Mouse (Mus musculus): ENCODE results near the gene 2700097O09Rik. TPM values are rescaled to one million over a fixed set of nuclear protein-coding genes. Genes with fewer than 3 reads are reported as not detected.
"Not testable (repeated sequence)": the region's sequence is repeated elsewhere in the genome, so short reads cannot be mapped to it uniquely, and the experiment has no call there.

Gene 2700097O09Rik
- polyA plus RNA-seq, 1 experiment from 2014 or later = 36.7 TPM

- Histone ChIP-seq H3K27ac (no peak overlapping the region), H3K4me2 (no peak overlapping the region), H3K9ac (no peak overlapping the region), H3K4me3 (replicated peaks) (no peak overlapping the region), H3K36me3 (replicated peaks) (no peaks in the 10 kb centered on the region), H3K4me1 (peaks cover 8% of the 10 kb centered on the region; the same call in 1 of the 2 replicates), H3K27me3 (no peaks in the 10 kb centered on the region), H3K9me3 (no peaks in the 10 kb centered on the region)
- ATAC-seq (ENCODE audit: low FRiP score) = no peak
- WGBS = 91% methylated on average over 7 of the region's 7 CpGs
Observed at GRCm38 (mm10) chr12:55019421-55019877, 60.5 kb downstream of the 2700097O09Rik start.

GRCm38 (mm10) chr12:55017119-55017721 lies 62.7 kb downstream of the 2700097O09Rik start:
- ATAC-seq (ENCODE audit: low FRiP score) = no peak
- no peak overlapping the region for H3K27ac ChIP-seq
- 56% methylated on average over 9 of the region's 9 CpGs for WGBS

GRCm38 (mm10) chr12:55016339-55017118 lies 63.4 kb downstream of the 2700097O09Rik start:
- ATAC-seq (ENCODE audit: low FRiP score) = no peak
- Histone ChIP-seq H3K36me3 (replicated peaks) (no peaks in the 10 kb centered on the region), H3K4me2 (no peak overlapping the region), H3K27me3 (no peaks in the 10 kb centered on the region), H3K9me3 (no peaks in the 10 kb centered on the region), H3K4me1 (peaks cover 8% of the 10 kb centered on the region; the same call in 1 of the 2 replicates), H3K27ac (no peak overlapping the region), H3K9ac (no peak overlapping the region), H3K4me3 (replicated peaks) (no peak overlapping the region)
- WGBS = 72% methylated on average over 8 of the region's 8 CpGs

More at GRCm38 (mm10) chr12:55017119-55017721, 62.7 kb downstream of the 2700097O09Rik start:
- no peak overlapping the region for H3K4me3 ChIP-seq (replicated peaks)
- H3K9me3 ChIP-seq = no peaks in the 10 kb centered on the region
- H3K27me3 ChIP-seq = no peaks in the 10 kb centered on the region
- H3K36me3 ChIP-seq (replicated peaks) = no peaks in the 10 kb centered on the region
- peaks cover 8% of the 10 kb centered on the region; the same call in 1 of the 2 replicates for H3K4me1 ChIP-seq
- H3K9ac ChIP-seq = no peak overlapping the region
- H3K4me2 ChIP-seq = no peak overlapping the region

- no peak overlapping the region for H3K4me2 ChIP-seq
- no peaks in the 10 kb centered on the region for H3K27me3 ChIP-seq
- H3K9ac ChIP-seq = no peak overlapping the region
- no peaks in the 10 kb centered on the region for H3K9me3 ChIP-seq
- H3K4me1 ChIP-seq = peaks cover 8% of the 10 kb centered on the region; the same call in 1 of the 2 replicates
- no peak overlapping the region for H3K27ac ChIP-seq
- ATAC-seq (ENCODE audit: low FRiP score) = no peak
- H3K36me3 ChIP-seq (replicated peaks) = no peaks in the 10 kb centered on the region
- 85% methylated on average over 5 of the region's 5 CpGs for WGBS
- H3K4me3 ChIP-seq (replicated peaks) = no peak overlapping the region
Observed at GRCm38 (mm10) chr12:55015428-55015827, 64.5 kb downstream of the 2700097O09Rik start.

- H3K4me2 ChIP-seq = no peak within 1 kb of the TSS
- ATAC-seq (ENCODE audit: low FRiP score) = no peak
- H3K27me3 ChIP-seq = no peaks in the 10 kb centered on the region
- no peak within 1 kb of the TSS for H3K27ac ChIP-seq
- H3K4me1 ChIP-seq = peaks cover 8% of the 10 kb centered on the region; the same call in 1 of the 2 replicates
- no peak within 1 kb of the TSS for H3K9ac ChIP-seq
- no peaks in the 10 kb centered on the region for H3K9me3 ChIP-seq
- no peaks in the 10 kb centered on the region for H3K36me3 ChIP-seq (replicated peaks)
- 92% methylated on average over 6 of the region's 6 CpGs for WGBS
- no peak within 1 kb of the TSS for H3K4me3 ChIP-seq (replicated peaks)
Observed at GRCm38 (mm10) chr12:55013626-55014398, 66.1 kb downstream of the 2700097O09Rik start, which contains the start of gene Baz1a. Gene Baz1a, minus strand, starts transcription at chr12:55014348.

- H3K9ac ChIP-seq = no peak overlapping the region
- H3K27me3 ChIP-seq = no peaks in the 10 kb centered on the region
- H3K4me3 ChIP-seq (replicated peaks) = no peak overlapping the region
- H3K36me3 ChIP-seq (replicated peaks) = no peaks in the 10 kb centered on the region
- H3K9me3 ChIP-seq = no peaks in the 10 kb centered on the region
- WGBS = 87% methylated on average over 1 of the region's 1 CpGs
- ATAC-seq (ENCODE audit: low FRiP score) = no peak
- H3K27ac ChIP-seq = no peak overlapping the region
- H3K4me2 ChIP-seq = no peak overlapping the region
- H3K4me1 ChIP-seq = peaks cover 8% of the 10 kb centered on the region; the same call in 1 of the 2 replicates
Observed at GRCm38 (mm10) chr12:55013031-55013430, 66.9 kb downstream of the 2700097O09Rik start.

GRCm38 (mm10) chr12:55007361-55008008 lies 72.4 kb downstream of the 2700097O09Rik start:
- Histone ChIP-seq H3K27me3 (no peaks in the 10 kb centered on the region), H3K4me2 (no peak overlapping the region), H3K9ac (no peak overlapping the region), H3K9me3 (peaks cover 4% of the 10 kb centered on the region; the same call in 1 of the 2 replicates), H3K27ac (no peak overlapping the region), H3K4me3 (replicated peaks) (no peak overlapping the region), H3K4me1 (no peaks in the 10 kb centered on the region), H3K36me3 (replicated peaks) (no peaks in the 10 kb centered on the region)
- WGBS = 86% methylated on average over 14 of the region's 14 CpGs
- ATAC-seq (ENCODE audit: low FRiP score) = no peak

- no peaks in the 10 kb centered on the region for H3K36me3 ChIP-seq (replicated peaks)
- WGBS = 93% methylated on average over 7 of the region's 7 CpGs
- ATAC-seq (ENCODE audit: low FRiP score) = no peak
Observed at GRCm38 (mm10) chr12:55006071-55006470, 73.8 kb downstream of the 2700097O09Rik start.

GRCm38 (mm10) chr12:55004396-55004795 lies 75.5 kb downstream of the 2700097O09Rik start:
- no peak overlapping the region for H3K27ac ChIP-seq
- no peaks in the 10 kb centered on the region for H3K36me3 ChIP-seq (replicated peaks)
- 90% methylated on average over 3 of the region's 3 CpGs for WGBS
- no peaks in the 10 kb centered on the region for H3K4me1 ChIP-seq
- no peak for ATAC-seq (ENCODE audit: low FRiP score)
- H3K4me2 ChIP-seq = no peak overlapping the region
- H3K27me3 ChIP-seq = no peaks in the 10 kb centered on the region
- peaks cover 4% of the 10 kb centered on the region; the same call in 1 of the 2 replicates for H3K9me3 ChIP-seq
- no peak overlapping the region for H3K9ac ChIP-seq
- H3K4me3 ChIP-seq (replicated peaks) = no peak overlapping the region

More at GRCm38 (mm10) chr12:55006071-55006470, 73.8 kb downstream of the 2700097O09Rik start:
- H3K27ac ChIP-seq = no peak overlapping the region
- H3K27me3 ChIP-seq = no peaks in the 10 kb centered on the region
- H3K9ac ChIP-seq = no peak overlapping the region
- H3K4me3 ChIP-seq (replicated peaks) = no peak overlapping the region
- H3K4me1 ChIP-seq = no peaks in the 10 kb centered on the region
- H3K4me2 ChIP-seq = no peak overlapping the region
- peaks cover 4% of the 10 kb centered on the region; the same call in 1 of the 2 replicates for H3K9me3 ChIP-seq

GRCm38 (mm10) chr12:55003843-55004242 lies 76.1 kb downstream of the 2700097O09Rik start:
- 91% methylated on average over 5 of the region's 5 CpGs for WGBS
- H3K27ac ChIP-seq = no peak overlapping the region
- H3K27me3 ChIP-seq = no peaks in the 10 kb centered on the region
- no peaks in the 10 kb centered on the region for H3K36me3 ChIP-seq (replicated peaks)
- H3K9ac ChIP-seq = no peak overlapping the region
- H3K9me3 ChIP-seq = peaks cover 4% of the 10 kb centered on the region; the same call in 1 of the 2 replicates
- H3K4me3 ChIP-seq (replicated peaks) = no peak overlapping the region
- H3K4me2 ChIP-seq = no peak overlapping the region
- no peak for ATAC-seq (ENCODE audit: low FRiP score)
- H3K4me1 ChIP-seq = no peaks in the 10 kb centered on the region

- H3K9ac ChIP-seq = not testable (repeated sequence)
- WGBS = 91% methylated on average over 7 of the region's 7 CpGs
Observed at GRCm38 (mm10) chr12:55002532-55002931, 77.4 kb downstream of the 2700097O09Rik start.

More at GRCm38 (mm10) chr12:55002532-55002931, 77.4 kb downstream of the 2700097O09Rik start:
- H3K9me3 ChIP-seq; ATAC-seq (ENCODE audit: low FRiP score); H3K27me3 ChIP-seq; H3K36me3 ChIP-seq (replicated peaks); H3K4me1 ChIP-seq; H3K4me3 ChIP-seq (replicated peaks); H3K27ac ChIP-seq; H3K4me2 ChIP-seq: not testable (repeated sequence)
